Mouse (Mus musculus) layer of hippocampus, postnatal 25 days (tissue): Measurements from ENCODE around the gene Gata2. TPM values are rescaled to one million over a fixed set of nuclear protein-coding genes. Genes with fewer than 3 reads are reported as not detected.

Experiments
- DNase-seq, 2 experiments: peaks; one replicate each; pipeline ENCODE4 v3.0.0; 2022; ENCODE audit warnings: mixed read lengths in 2 of 2, low spot score in 1 of 2; ENCODE audit errors: extremely low spot score in 1 of 2
- total RNA-seq, 2 experiments: library from RNA; stranded (reverse); gene quantifications; 2 replicates each; pipeline ENCODE4 v1.2.3; 2021

The Gata2 gene
- total RNA-seq, 2 experiments from 2014 or later: 4.7 to 6.2 TPM

GRCm38 (mm10) chr6:88194053-88194977 lies 624 bp downstream of the Gata2 start:
- DNase-seq: no peak

GRCm38 (mm10) chr6:88194978-88195325 lies 1.3 kb downstream of the Gata2 start:
- DNase-seq: no peak

- no peak for DNase-seq
Observed at GRCm38 (mm10) chr6:88196054-88196732, 2.5 kb downstream of the Gata2 start.

- no peak for DNase-seq
Observed at GRCm38 (mm10) chr6:88196733-88197312, 3.1 kb downstream of the Gata2 start.

- no peak for DNase-seq
Observed at GRCm38 (mm10) chr6:88197313-88198069, 3.8 kb downstream of the Gata2 start.

GRCm38 (mm10) chr6:88198070-88198940 lies 4.6 kb downstream of the Gata2 start:
- no peak for DNase-seq

- DNase-seq: no peak
Observed at GRCm38 (mm10) chr6:88199001-88199717, 5.5 kb downstream of the Gata2 start.

GRCm38 (mm10) chr6:88199718-88200692 lies 6.3 kb downstream of the Gata2 start:
- DNase-seq: no peak

- no peak for DNase-seq
Observed at GRCm38 (mm10) chr6:88200693-88201609, 7.3 kb downstream of the Gata2 start.

GRCm38 (mm10) chr6:88201926-88202700 lies 8.4 kb downstream of the Gata2 start:
- DNase-seq: no peak

GRCm38 (mm10) chr6:88202921-88203690 lies 9.4 kb downstream of the Gata2 start:
- DNase-seq: no peak

- DNase-seq: no peak
Observed at GRCm38 (mm10) chr6:88203791-88204405, 10.2 kb downstream of the Gata2 start.

GRCm38 (mm10) chr6:88204531-88205385 lies 11.1 kb downstream of the Gata2 start:
- DNase-seq: no peak

- DNase-seq: no peak
Observed at GRCm38 (mm10) chr6:88205386-88205700, 11.7 kb downstream of the Gata2 start.
